Mouse (Mus musculus) C2C12 (cell line): ENCODE data around the gene Hrg.

Experiments used
- CTCF ChIP-seq: IDR thresholded peaks from one replicate; pipeline ENCODE4 v1.5.1; 2011; ENCODE audit not compliant: control insufficient read depth, insufficient read depth, insufficient read length
- FOSL1 ChIP-seq: IDR thresholded peaks from one replicate; pipeline ENCODE4 v1.8.0; 2011; ENCODE audit warnings: mild to moderate bottlenecking, low read length; ENCODE audit not compliant: poor library complexity, insufficient read depth, severe bottlenecking

DNA sequence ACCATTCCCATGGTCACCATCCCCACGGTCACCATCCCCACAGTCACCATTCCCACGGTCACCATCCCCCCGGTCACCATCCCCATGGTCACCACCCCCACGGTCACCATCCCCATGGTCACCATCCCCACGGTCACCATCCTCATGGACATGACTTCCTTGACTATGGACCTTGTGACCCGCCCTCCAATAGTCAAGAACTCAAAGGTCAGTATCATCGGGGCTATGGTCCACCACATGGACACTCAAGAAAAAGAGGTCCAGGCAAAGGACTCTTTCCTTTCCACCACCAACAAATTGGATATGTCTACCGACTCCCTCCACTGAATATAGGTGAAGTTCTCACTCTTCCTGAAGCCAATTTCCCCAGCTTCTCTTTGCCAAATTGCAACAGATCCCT lies 10.2 kb downstream of the Hrg start:
- TF ChIP-seq FOSL1, result no peak
- TF ChIP-seq CTCF, result no peak
